Mouse (Mus musculus) cerebellum, postnatal 36 days (tissue): ENCODE measurements around the gene Lag3.

Source experiments
- DNase-seq, 2 experiments: peaks; one replicate each; pipeline ENCODE4 v3.0.0; 2021 to 2022; ENCODE audit warnings: mixed read lengths in 2 of 2

Gene Lag3

DNA sequence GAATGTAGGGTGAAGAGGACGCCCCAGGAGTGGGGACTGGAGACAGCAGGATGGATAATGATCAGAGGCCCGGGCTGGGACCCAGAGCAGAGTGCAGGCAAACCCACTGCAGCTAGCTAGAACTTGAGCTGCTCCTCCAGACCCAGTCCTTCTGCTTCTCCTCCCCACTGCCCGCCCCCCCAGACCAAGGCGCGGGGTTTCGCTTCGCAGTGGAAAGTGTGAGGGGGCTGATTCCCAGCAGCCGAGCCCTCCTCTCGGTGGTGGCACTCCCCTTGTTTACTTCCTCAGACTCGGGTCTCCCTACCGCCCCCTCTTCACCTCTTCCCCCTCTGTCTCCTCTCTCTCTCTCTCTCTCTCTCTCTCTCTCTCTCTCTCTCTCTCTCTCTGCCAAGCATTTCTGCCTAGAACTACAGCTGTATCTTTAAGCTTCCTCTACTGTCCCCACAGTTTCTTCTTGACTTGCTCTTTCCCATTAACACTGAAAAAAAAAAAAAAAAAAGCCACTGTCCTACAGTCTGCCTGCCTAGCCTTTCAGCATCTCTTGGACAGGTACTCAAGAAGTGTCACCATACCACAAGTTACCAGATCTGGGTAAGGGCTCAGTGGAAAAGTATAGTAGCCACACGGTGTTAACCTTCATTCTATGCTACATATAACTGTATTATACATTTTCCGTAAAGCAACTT is at the start of gene Lag3:
TSS of gene Lag3 (minus strand) at position 173 of the 686 bp plus-strand sequence.
- DNase-seq: no peak

DNA sequence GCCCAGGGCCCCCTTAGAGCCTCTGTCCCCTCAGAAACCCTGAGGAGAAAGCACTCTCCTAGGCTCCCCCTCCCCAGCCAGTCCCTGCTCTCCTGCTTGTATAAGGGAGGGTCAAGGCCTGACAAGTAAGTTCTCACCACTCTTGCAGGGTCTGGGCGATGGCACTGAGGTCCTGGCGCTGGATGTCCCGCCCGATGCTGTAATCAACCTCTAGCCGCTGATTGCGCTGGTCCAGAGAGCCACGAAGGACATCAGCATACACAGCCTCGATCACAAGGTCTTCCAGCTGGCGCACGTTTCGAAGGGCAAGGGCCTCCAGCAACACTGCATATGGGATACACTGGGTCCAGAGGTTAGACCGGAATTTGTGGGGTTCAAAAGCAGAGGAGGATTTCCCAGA is 49.5 kb upstream of the Lag3 start:
- no peak for DNase-seq

DNA sequence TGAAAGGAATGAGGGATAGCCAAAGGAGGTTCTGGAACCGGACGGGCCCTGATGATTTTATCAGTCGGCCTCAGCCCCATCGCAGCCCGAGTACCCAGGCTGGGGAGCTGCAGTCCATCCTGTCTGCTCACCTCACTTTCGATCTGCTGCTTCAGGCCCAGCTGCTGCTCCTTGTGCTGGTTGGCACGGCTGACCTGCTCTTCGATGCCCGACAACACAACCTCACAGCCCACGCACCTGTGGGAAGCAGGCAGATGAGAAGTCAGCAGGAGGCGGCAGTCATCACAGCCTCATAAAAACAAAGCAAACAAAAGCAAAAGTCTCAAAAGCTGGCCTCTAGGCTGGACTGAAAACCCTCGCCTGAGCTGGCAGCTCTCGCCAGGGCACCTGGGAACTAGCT is 48.5 kb upstream of the Lag3 start:
- DNase-seq: no peak

DNA sequence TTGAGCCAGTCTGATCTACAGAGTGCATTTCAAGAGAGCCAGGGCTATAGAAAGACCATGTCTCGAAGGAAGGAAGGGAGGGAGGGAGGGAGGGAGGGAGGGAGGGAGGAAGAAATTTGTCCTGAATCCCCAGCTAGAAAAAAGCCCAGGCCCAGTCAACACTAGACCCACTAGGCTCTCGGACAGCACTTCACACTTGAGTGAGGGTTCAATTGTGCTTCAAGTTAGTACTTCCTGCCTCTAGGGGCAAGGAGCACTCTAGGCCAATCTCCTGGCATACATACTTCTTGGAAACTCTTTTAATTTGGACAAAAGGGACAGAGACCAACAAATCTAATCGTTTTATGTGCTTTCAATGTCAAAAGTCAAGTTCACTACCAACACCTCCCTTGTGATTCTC is 46.6 kb upstream of the Lag3 start:
- no peak for DNase-seq

DNA sequence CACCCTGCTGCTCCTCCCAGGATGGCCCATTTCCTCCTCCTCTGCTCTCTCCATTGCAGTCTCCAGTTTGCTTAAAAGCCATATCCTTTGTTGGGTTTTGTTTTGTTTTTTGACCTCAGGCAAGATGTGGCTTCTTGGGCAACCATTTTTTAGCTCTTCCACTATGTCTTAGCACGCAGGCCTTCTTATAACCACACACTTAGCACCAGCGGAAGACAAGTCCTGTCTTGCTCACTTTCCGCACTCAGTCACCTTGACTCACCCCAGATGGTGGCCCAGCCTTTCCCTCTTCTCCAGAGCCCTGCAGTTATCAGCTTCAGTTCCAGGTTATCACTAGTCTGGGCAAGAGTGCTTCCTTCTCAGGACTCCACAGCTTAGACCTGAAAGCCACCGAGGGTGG is 43.7 kb upstream of the Lag3 start:
- no peak for DNase-seq

DNA sequence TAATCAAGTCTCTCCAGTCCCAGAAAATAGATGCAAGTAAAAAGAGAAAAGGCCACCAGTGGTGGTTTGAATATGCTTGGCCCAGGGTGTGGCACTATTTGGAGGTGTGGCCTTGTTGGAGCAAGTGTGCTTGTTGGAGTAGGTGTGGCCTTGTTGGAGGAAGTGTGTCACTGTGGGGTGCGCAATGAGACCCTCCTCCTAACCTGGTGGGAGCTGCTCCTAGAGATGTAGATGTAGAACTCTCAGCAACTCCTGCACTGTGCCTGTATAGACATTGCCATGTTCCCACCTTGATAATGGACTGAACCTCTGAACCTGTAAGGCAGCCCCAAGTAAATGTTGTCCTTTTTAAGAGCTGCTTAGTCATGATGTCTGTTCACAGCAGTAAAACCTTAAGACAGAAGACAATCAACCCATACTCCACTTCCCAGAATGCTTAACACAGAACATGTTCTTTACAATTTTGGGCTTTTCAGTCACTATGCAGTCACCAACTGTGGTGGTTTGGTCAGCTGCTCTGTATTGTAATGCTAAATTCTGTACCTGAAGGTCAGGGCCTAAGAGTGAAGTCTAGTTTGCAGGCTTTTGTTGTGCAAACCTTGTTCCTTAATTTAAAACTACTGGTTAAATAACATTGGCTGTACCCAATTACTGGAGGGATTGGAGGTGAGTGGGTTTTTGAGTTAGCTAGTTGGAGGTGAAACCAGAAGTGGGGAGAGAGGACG is 42.6 kb upstream of the Lag3 start:
- DNase-seq: no peak

DNA sequence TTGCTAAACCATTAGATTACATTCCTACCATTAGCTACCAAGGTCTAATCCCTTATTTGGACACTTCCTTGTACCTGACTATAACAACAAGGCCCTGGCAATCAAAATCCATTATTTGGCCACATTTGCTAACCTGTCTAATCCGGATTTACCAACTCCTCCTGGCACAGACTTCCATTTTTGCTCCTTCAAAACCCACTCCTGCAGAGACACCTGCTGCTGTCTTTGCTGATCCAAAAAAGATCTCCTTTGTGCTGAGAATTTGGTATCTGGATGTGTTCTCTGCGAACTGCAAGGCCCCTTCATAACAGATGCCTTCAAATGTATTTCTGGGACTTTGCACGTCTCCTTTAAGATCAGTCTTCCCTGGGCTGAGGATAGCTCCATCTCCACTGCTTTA is 32.0 kb upstream of the Lag3 start:
- DNase-seq: peak in 1 of 2 experiments; percentile 59

DNA sequence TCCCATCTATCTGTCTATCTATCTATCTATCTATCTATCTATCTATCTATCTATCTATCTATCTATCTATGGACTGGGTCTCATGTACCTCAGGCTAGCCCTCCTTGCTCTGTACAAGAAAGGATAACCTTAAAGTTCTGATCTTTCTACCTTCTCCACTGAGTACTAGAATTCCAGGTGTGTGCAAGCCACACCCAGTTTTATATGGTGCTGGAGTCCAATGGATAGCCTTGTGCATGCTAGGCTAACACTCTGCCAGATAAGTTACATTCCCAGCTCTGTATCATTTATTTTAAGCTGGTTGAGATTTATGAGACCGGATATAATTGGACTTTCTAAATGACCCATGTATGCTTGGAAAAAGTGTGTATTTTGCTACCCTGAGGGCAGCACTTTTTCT is 30.2 kb upstream of the Lag3 start:
- DNase-seq: no peak

DNA sequence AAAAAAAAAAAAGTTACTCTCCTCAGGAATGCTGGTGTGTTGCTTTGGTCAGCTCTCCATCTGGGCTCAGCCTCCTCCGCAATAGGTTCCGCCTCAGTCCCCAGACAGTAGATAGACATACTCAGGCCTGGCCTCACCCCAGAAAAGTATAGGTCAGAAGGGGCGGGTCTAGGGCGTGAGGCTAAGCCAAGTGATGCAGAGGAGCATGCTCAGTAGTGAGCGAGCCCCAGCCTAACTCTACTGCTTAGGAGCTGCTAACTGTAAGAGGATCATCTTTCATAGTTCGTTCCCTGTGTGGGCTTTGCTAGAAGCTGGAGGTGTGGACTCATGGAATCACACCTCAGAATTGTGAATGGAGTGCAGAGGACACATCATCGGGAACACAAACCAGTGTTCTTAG is 27.0 kb upstream of the Lag3 start:
- no peak for DNase-seq

DNA sequence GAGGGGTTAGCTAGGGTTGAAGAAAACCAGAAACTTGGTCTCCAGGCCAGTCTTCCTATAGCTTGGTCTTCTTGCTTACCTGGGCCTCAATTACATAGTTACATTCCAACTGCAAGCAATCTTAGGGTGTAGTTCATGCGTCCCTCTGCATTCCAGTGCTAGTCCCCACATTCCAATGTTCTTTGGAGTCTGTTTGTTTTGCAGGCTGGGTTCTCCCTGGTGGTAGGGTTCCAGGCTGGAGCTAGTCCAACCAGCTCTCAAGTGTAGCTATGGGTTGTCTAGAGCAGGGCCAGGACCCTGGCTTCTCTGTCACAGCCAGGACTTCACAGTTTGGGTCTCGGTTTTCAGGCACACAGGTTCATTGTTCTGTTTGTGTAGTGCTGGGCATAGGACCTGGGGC is 26.0 kb upstream of the Lag3 start:
- no peak for DNase-seq

DNA sequence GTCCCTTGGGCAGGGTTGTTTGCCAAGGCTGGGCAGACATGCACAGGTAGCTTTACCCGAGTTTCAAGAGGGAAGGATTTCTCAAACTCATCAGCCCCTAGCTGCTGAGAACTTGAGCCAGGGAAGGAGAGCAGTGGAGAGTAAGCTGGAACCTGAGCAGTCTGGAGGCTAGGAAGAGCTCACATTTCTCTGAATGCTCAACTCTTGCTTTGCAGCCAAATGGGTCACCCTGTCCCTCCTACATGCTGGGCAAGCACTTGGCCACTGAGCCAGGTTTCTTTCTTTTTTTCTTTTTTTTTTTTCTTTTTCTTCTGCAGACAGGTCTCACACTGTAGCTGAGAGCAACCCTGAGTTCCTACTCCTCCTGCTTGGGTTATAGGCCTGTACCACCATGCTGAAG is 25.2 kb upstream of the Lag3 start:
- peak; percentile 23 to 41 for DNase-seq

DNA sequence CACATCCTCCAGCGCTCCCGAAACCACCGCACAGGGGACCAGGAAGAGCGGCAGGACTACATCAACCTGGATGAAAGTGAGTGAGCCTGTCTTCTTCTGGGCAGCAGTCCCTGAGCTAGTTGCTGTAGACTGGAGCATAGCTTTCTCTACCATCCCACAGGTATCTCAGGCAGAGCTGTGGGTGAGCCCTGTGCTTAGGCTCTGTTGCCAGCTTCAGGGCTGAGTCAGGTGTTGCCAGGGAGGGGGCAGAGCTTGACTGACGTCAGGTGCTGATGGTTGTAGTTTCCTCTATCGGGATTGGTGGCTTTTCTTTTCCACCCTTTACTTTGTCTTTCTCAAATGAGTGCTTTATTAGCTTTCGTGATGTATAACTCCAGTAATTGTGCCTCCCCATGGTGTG is 23.2 kb upstream of the Lag3 start:
- no peak for DNase-seq

DNA sequence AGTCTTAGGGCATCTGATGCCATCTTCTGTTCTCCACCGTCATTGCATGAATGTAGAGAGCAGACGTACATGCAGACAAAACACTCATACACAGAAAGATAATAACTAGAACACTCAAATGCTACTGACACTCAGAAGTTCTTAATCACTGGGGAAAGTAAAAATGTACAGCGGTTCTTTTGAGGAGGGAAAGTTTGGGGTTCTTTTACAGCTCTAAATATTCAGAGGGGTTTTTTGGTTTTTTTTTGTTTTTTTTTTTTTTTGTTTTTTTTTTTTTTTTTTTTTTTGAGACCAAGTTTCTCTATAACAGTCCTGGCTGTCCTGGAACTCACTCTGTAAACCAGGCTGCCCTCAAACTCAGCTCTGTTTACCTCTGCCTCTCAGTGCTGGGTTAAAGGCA is 21.6 kb upstream of the Lag3 start:
- no peak for DNase-seq

DNA sequence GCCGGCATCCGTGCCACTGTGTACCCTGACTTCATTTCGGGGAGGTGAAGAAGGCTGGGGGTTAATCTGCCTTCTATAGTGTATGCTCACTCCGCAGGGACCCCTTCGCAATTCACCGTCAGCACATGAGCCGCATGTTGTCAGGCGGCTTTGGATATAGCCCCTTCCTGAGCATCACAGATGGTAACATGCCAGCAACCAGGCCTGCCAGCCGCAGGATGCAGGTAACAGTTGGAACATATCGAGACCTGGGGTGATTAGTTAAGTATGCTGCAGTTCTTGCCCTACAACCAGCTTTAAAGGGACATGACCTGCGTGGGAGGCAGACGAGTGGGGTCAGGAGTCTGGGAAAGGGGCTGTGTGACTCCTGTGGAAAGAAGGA is 20.8 kb upstream of the Lag3 start:
- no peak for DNase-seq

DNA sequence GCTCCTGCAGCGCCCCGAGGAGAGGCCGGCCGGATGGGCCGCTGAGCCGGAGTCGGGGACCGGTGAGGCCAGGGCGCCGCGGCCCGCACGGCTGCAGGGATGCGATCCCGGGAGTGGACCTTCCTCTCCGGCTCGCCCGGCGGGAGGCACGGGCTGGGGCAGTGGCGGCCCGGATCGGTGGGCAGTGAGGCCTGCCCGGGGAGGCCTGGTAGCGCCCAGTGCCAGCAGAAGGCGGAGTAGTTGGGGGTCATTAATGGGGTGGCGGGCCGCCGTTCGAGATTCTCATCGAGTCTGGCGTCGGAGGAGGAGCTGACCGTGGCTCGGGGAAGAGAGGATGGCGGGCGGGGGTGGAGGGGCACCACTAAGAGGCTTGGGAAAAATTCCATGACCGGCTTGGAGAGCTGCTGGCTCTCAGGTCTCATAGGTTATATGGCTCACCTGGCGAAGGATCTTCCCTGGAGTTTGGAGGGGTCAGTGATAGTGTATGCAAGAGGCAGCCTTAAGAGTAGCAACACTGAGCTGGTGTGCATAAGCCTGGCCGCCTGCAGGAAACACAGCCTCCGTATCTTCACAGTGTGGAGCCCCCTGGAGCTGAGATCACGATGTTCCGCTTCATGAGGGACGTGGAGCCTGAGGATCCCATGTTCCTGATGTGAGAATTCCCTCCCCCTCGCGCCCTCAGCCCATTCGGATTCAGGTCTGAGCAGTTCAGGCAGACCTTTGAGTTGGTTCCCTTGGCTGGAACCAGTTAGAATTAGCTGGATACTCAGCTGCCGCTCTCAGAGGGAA is 20.2 kb upstream of the Lag3 start:
- DNase-seq: no peak

DNA sequence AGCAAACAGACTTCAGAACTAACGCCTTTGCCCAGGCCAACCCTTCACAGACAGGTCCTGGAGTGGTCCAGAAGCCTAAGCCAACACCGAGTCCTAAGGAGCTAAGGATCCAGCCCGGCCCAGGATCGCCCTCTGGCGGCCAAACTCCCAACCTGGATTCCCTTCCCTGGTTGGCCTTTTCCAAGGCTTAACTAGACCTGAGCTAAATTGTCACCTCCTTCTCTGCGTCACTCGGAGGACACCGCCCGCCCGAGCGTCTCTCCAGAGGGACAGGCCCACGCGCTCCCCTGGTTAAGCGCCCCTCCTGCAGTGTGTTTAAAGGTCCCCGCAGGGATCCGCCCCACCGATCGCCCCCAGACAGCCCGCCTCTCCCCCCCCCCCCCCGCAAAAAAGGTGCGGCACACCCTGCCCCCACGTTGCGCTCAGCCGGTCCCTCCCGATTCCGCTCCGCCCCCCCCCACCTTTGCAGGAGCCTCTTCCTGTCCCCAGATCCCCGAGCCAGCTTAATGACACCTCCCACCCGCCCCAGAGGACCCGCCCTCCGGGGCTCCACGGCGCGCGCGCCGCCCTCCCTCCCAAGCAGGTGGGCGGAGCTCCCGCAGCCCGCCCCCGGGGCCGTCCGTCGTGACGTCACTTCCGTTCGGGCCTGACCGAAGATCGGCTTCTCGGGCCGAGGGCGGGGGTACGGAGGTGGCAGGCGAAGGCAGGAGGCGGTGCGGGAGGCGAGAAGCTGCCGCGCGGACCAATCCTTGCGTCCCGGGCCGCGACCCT is 19.4 kb upstream of the Lag3 start, which contains the start of gene Mlf2:
TSS of gene Mlf2 (plus strand) at position 633 of the 771 bp plus-strand sequence.
- peak; percentile 100 for DNase-seq

DNA sequence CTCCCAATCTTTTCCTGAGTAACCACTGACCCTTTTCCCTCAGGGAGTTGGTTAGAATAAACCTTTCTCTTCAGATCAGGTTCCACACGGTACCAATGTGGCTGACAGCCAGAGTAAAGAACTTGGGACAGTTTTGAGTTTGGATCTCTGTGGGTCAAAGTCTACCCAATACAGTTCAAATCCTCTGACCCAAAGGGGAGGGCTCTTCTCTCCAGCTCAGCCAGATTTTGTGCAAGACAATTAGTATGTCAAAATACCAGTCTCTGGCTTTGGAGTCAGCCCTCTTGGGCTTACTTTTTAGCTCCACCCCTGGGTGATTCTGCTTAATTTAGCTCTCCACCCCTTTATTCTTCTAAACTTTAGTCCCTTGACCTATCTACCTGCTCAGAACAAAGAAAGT is 18.7 kb upstream of the Lag3 start:
- DNase-seq: no peak

DNA sequence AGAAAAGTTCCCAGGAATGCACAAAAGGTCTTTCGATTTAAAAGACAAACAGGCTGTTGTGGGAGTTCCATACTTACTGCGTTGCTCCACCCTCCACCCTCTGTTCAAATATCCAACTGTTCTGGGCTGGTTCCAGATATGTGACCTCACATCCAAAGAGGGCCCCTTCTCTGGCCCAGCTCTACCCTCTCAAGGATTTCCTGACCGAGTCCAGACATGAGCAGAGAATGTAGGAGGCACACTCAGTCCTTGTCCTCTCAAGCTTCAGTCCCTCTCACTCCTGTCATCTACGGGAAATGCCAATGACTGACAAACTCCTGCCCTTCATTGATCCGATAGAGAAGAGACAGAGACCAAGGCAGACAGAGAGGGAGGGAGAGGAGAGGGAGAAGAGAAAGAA is 14.4 kb upstream of the Lag3 start:
- DNase-seq: no peak

DNA sequence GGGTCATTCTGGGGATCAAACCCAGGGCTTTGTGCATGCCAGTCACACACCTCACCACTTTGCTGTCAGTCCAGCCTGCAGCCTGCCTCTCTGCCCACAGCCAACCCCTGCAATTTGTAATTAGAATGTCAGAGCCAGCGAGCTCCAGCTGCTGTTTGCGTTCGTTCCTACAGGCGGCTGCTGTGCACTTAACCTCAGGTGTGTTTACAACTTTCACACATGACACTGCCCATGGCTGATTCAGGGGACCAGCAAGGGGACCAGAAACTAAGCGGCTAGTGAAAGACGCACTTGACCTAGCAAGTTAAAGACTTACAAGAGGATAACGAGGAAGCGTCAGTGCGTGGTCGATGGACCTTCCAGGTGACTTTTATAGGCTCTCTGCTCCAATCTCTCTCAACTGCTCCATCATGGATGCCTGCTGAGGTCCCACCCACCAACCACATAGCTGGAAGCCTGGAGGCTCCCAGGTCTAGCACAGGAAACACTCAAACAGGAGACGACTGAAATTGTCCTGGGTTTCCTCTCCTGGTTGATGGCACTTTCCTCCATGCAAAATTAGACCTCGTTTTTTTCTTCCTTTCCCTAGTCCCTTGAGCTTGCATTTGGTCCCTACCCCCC is 13.8 kb upstream of the Lag3 start:
- DNase-seq: no peak

DNA sequence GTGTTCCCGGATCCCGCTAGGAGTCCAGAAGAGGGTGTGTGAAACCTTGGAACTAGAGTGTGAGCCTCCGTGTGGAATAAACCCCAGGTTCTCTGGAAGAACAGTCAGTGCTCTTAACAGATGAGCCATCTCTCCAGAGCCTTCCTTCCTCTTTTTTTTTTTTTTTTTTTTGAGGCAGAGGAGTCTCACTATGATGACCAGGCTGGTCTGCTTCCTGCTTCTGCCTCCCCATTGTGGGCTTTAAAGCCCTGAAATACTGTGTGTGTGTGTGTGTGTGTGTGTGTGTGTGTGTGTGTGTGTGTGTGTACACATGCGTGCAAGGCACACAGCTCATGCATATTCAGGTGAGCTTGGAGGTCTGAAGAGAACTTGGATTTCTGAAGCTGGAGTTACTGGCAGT is 10.0 kb upstream of the Lag3 start:
- DNase-seq: no peak

DNA sequence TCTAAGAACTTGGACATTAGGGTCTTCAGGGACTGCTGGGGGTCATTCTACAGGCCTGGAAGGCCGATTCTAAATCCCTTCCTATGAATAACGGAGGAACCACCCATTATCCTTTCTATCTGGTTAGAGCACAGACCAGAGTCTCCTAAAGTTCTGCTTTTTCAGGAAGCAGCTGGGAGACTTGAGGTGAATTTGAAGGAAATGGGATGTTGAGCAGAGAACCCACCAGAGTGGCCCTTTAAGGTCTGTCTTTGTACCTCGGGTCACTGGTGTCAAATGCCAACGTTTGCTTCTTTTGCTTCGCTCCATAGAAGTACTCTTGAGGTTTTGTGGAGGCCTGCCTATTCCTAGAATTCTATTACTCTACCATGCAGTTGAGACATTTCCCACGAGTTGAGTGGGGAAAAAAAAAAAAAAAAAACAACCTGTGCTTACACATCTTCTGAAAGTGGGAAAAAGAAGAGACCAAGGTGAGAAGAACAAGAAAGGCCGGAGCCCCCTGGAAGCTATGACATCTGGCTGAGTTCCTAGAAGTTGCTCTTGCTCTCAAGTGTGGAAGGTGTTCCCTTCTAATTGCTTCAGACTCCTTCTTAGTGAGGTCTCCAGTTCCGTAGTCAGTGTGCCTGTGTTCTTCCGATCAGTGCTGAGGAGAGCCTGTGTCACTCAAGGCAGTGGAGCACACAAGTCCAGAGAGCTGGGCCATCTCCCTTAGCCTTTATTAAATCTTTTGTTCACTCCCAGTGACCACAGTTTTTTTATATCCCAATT is 9.0 kb upstream of the Lag3 start:
- DNase-seq: no peak
